Mouse (Mus musculus) E14TG2a.4 (cell line): ENCODE measurements at regions not wholly inside any gene's neighbourhood (a gene's known extent, or its start where the extent isn't known, plus 50 kb on each side); places are given as distances from the start of the nearest gene placed in this dataset.

Experiments used
- CTCF ChIP-seq: conservative IDR thresholded peaks from 2 replicates; pipeline ENCODE4 v1.5.1; 2014; ENCODE audit warnings: low read length
- NANOG ChIP-seq: IDR thresholded peaks from 2 replicates; pipeline ENCODE4 v1.6.1; 2014; ENCODE audit warnings: borderline replicate concordance, low read length, mixed read lengths
- POU5F1 ChIP-seq: IDR thresholded peaks from 2 replicates; pipeline ENCODE4 v1.6.1; 2014; ENCODE audit warnings: low read length, borderline replicate concordance

DNA sequence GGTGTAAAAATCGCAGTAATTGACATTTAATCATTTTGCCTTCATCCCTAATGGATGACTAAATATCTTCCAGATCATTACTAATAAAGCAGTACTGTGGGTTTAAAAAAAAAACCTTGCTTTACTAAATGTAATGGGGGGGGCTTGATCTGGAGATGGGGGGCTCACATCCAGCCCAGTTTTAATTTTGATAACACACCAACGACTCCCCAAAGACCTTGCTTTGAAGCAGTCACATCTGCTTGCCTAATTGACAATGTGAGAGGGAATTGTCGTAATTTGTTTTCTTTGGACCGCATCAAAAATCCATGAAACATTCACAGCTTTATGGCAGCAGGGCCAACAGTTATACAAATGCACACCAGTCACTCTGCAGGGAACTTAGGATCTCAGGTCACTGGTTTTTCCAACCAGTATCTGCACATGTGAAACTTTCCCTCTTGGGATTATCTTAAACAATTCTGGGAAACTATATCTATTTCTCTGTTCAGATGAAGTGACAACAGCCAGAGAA is 61.1 kb upstream of the Csrp2 start:
- TF ChIP-seq CTCF (no peak), NANOG (no peak), POU5F1 (no peak)
